Mouse (Mus musculus) heart, postnatal 0 days (tissue): ENCODE measurements at regions not wholly inside any gene's neighbourhood (a gene's known extent, or its start where the extent isn't known, plus 50 kb on each side); places are given as distances from the start of the nearest gene placed in this dataset.

Source experiments
- CTCF ChIP-seq: IDR thresholded peaks from 2 replicates; pipeline ENCODE4 v1.5.1; 2016; ENCODE audit warnings: antibody characterized with exemption, control low read depth, low read depth
- EP300 ChIP-seq: IDR thresholded peaks from 2 replicates; pipeline ENCODE4 v1.6.1; 2016; ENCODE audit warnings: antibody characterized with exemption, low read depth

- TF ChIP-seq CTCF: no peak
- TF ChIP-seq EP300: no peak
Observed at GRCm38 (mm10) chr1:189476796-189477195, 74.7 kb upstream of the Kcnk2 start.
